Mouse (Mus musculus): ENCODE results near the gene Bid.

Bid gene

DNA sequence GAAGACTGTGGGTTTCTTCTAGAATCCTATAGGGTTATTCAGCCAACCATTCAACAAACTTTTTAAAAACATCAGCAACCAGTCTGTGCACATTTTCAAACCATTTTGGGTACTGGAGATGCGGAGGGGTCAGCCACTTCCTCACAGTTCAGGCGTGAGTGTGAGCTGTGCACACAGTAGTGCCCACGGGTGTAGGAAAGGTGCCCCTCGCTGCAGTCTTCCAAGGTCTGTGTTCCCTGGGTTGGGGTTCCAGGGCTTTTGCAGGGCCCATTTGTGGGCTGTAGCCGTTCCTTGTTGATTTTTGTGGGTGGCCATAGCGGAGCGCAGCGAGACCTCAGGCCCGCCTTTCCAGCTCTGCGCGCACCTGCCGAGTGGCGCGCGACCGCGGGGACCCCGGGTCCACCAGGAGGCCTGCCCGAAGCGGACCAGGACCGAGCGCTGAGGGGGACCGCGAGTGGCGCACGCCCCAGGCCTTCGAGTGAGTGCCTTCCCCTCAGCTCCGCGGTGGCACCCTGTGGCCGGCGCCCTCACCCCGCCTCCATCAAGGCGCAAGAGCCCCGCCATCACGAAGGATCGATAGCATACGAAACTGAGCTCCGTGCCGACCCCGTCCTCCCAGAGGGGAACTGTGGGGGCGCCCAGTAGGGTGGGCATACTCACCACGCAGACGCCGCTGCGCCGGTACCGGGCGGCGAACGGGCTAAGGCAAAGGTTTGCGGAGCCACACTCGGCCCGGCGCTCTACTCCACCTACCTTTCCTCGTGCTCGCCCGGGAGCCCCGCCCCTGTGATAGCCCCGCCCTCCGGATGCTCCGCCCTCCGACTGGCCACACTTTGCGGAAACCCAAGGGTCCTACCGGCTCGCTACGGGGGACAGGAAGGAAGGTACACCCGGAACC lies at the start of gene Bid:
Gene Bid (minus strand): TSS at position 780 of the 898 bp plus-strand sequence.
- DNase-seq = peak; percentile 92 to 95

DNA sequence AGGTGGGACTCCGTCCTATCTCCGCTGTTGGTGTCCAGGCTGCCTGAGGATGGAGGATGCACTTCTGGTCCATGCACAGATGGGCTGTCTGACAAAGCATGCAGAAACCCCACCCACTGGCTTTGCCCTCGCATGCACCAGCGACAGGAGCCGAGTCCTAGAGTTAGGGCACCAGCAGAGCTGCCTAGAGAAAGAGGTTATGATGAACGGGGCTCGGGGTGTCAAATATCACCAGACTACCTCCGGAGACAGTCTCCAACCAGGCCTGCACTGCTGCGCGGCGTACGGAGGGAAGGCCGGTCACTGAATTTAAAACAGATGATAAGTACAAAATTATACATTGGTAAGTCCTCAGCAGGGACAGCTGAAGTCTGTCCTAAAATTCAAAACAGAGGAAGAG lies 49.2 kb upstream of the Bid start:
- DNase-seq = no peak

- no peak for DNase-seq
Observed at GRCm38 (mm10) chr6:120964179-120964578, 47.5 kb upstream of the Bid start.

DNA sequence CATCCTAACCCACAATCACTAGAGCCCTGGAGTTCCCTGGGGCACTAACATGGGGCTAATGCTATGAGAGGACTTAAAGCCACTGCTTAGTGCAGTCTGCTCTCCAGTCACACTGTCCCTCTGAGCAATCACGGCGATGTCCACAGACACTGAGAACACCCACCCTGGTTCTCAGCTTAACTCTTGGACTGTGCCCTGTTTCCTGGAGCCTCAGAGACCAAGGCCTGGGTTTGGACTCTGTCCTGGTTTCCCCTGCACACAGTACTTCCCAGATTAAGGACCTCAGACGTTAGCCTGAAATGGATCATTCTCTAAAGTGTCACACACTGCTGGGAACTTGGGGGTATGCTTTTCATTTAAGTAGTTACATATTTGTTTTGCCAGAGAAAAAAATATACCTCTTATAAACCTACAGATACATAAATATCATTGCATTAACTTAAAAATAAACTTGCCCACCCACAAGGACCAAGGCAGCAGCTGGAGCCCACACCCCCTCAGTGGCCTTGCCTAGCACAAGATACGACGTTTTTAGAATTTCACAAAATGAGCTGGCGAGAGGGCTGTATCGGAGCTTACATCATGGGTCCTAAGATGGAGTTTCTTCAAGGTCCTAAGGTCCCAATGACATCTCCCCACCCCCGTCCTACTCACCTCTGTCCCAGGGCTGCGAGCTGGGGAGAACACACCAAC lies 43.8 kb upstream of the Bid start:
- no peak for DNase-seq

- no peak for DNase-seq
Observed at GRCm38 (mm10) chr6:120957331-120957730, 40.7 kb upstream of the Bid start.

DNA sequence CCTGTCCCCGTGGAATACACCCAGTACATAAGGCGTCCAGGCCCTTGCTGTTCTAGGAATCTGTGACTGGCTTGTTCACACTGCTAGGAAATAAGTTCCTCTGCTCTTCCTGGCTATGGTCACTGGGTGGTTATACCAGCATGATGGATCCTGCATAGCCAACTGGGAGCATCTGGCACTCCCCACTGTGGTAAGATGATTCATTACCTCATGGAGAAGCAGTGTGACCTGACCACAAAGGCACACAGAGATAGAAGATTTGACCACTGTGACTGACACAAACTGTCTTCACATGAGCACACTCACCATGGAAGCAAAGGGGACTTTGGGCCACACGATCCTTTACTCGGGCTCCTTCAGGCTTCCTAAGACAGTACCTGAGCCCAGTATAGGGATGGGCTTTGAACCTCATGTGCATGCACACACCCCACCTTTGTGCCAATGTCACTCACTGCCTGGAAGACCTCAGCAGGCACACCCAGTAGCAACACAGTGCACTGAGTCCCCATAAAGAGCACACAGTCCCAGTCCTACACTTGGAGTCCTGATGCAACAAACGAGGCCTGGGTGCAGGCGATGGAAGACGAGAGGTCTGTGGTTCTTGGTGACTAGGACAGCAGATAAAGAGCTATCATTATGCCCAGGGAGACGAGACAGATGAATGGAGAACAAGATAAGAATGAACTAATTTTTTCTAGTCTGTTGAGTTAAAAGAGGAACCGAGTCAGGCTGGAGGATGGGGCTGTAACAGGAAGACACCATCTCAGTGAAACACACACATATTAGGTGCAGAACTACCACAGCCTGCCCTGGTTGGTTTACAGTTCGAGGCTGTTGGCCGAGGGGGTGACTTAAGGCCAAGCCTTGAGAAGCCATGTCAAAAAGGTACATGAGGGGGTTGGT lies 39.9 kb upstream of the Bid start:
- no peak for DNase-seq

GRCm38 (mm10) chr6:120955215-120955614 lies 38.6 kb upstream of the Bid start:
- DNase-seq = peak in 1 of 2 experiments; percentile 32

DNA sequence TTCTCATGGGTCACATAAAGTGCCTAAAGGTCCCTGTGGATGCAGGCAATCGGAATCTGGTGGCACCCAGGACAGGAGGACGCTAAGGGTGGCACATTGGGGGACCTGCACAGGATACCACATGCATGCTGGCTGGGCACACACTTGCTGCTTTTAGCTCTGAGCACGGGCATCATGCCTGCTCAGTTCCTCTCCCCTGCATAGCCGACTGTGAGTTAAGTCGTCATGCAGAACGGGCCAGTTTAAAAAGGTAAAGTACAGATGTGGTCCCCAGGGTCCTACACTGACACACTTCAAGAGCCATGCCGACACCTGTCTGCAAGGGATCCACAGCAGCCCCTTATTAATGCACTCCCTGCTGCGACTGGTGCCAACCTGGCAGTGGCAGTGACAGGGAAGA lies 37.6 kb upstream of the Bid start:
- no peak for DNase-seq

GRCm38 (mm10) chr6:120952475-120952874 lies 35.8 kb upstream of the Bid start:
- no peak for DNase-seq

DNA sequence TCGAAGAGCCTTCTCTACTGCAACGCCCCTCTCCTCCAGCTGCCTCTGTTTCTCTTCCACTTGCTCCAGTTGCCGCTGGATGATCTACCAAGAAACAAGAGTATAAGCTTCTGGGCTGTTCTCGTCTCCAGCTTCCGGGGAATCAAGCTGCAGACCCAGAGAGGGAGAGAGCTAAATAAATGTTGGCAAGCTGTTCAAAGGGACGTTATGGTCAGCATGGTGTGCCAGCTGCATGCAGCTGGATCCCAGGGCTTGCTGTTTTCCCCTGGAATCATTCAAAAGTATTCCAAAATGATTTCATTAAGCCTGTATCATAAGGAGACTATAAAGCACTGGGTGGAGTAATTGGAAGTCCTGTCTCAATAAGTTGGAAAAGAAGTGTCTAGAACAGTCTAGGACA lies 34.7 kb upstream of the Bid start:
- DNase-seq = peak; percentile 43 to 80

DNA sequence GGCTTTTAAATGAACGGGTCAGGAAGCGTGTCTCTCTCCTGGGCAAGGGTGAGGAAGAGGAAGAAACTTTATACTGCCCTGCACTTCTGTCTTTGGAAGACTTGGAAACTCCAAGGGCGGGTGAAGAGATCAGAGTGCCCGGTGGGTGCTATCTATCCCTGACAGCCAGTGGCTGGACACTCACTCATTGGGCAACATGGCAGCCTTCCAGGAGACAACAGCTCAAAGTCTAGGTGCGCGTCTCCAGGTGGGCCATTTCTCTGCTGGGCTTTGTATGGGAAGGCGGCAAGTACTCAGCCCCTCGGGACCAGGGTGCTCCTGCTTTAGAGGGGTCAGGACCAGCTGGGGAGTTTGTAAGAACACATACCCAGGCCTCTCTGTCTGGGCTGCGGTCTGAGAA lies 28.9 kb upstream of the Bid start:
- no peak for DNase-seq

DNA sequence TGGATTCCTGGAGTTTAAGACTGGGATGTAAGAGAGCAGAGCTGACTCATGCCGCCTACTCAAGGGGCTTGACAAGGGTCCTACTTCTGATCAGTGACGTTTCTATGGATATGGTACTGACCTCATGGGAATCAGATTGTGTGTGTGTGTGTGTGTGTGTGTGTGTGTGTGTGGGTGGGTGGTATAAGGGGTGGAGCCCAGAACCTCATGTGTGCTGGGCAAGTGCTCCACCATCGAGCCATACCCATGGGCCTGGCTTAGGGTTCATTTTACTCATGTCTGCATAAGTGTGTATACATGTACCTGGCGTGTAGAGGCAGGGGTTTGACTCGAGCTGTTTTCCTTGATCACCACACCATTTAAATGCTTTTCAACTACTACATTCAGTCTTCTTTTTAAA lies 27.3 kb upstream of the Bid start:
- no peak for DNase-seq

- no peak for DNase-seq
Observed at GRCm38 (mm10) chr6:120943551-120943950, 26.9 kb upstream of the Bid start.

DNA sequence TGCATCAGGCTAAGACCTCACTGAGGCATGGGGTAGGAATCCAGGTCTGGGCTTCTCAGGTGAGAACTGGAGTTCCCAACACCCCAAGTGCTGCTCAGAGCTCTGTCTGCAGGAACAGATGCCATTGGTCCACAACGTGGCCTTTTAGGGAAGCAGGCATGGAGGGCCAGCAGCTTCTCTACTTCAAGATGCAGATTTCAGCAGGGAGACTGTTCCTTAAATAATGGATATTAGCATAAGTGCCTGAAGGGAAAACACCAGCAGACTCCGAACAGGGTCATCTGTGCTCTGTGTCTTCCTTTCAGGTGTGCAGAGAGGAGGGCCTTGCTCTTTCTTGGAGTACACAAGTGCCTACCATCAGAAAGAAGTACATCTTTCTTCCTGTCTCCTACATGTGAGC lies 26.4 kb upstream of the Bid start:
- DNase-seq = no peak

- no peak for DNase-seq
Observed at GRCm38 (mm10) chr6:120941575-120941974, 24.9 kb upstream of the Bid start.

DNA sequence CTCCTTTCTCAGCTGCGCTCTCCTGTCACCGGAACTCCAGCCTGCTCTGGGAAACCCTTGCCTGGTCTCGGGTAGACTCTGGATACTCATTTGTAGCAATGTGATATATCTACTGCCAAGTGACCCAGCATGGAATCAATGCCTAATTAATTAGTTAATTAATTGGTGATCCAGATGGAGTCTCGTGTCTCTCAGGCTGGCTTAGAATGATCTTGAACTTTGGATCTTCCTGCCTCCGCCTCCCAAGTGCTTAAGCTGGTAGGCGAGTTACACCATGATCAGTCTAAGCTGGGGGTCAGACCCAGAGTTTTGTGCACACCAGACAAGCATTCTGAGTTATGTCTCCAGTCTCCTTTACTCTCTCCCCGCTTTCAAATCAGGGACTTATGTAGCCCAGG lies 24.4 kb upstream of the Bid start:
- no peak for DNase-seq

GRCm38 (mm10) chr6:120940446-120941083 lies 23.9 kb upstream of the Bid start:
- no peak for DNase-seq

- DNase-seq = no peak
Observed at GRCm38 (mm10) chr6:120939783-120940182, 23.1 kb upstream of the Bid start.

- DNase-seq = no peak
Observed at GRCm38 (mm10) chr6:120938763-120939450, 22.3 kb upstream of the Bid start.

DNA sequence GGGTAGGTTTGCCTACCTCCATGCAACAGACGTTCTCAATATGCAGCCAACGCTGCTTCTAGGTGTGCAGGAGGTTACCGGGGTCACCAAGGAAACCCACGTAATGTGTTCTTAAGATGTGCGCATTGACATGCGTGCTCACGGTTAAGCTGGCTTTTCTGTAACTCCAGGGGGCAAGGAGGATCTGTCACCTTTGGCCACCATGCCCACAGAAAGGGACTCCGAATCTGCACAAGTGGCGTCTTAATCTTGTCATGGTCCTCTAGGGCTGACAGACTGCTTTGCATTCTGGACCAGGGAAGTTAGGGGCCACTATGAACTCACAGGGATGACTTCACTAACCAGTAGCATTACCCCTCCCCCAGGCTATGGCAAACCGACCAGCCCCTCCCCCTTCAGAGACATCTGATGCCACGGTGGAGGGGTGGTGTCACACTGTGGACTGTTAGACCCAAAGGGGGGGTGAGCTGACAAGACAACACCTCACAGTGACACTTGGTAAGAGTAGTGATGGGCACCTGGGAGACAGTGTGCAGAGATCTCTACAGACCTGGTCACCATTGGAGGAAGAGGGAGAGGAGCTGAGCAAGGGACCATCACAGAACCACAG lies 21.5 kb upstream of the Bid start:
- no peak for DNase-seq

- DNase-seq = no peak
Observed at GRCm38 (mm10) chr6:120937104-120937617, 20.5 kb upstream of the Bid start.
